Mouse (Mus musculus) neural tube, embryonic 11.5 days (tissue): Measurements from ENCODE around the gene Asic1. TPM values are rescaled to one million over a fixed set of nuclear protein-coding genes. Genes with fewer than 3 reads are reported as not detected.
A peak's percentile ranks its signal among the peaks of the same experiment; 100 is the strongest.

Experiments
- ATAC-seq: fragments of 200-750 bp; cut with Nextera tagmentation; 2 replicates; pipeline ENCODE4 v1.8.0; 2017; ENCODE audit warnings: moderate number of reproducible peaks, mild to moderate bottlenecking, moderate TSS enrichment, moderate library complexity; ENCODE audit not compliant: insufficient read depth, low FRiP score, low TSS enrichment
- DNase-seq: peaks from one replicate; pipeline ENCODE4 v3.0.0-alpha.2; 2015; ENCODE audit warnings: low spot score
- H3K27ac ChIP-seq: fragments of 300-500 bp; sonication (generic); 2 replicates; pipeline ENCODE4 v1.5.1; 2014; ENCODE audit warnings: low read depth, mild to moderate bottlenecking, low read length
- H3K27me3 ChIP-seq: fragments of 300-500 bp; sonication (generic); 2 replicates; pipeline ENCODE4 v1.6.1; 2014; ENCODE audit warnings: mild to moderate bottlenecking, low read length, mixed read lengths; ENCODE audit not compliant: control insufficient read depth, insufficient read depth
- H3K36me3 ChIP-seq: fragments of 300-500 bp; sonication (generic); 2 replicates; pipeline ENCODE4 v1.6.1; 2014; ENCODE audit warnings: mild to moderate bottlenecking, low read length, moderate library complexity, mixed read lengths; ENCODE audit not compliant: control insufficient read depth, insufficient read depth
- H3K4me1 ChIP-seq: fragments of 300-500 bp; sonication (generic); 2 replicates; pipeline ENCODE4 v1.6.1; 2014; ENCODE audit warnings: low read length, mixed read lengths; ENCODE audit not compliant: control insufficient read depth, insufficient read depth
- H3K4me2 ChIP-seq: fragments of 300-500 bp; sonication (generic); 2 replicates; pipeline ENCODE4 v1.6.1; 2014; ENCODE audit warnings: low read depth, mild to moderate bottlenecking, moderate library complexity
- H3K4me3 ChIP-seq: fragments of 300-500 bp; sonication (generic); 2 replicates; pipeline ENCODE4 v1.5.1; 2014; ENCODE audit warnings: low read depth, low read length
- H3K9ac ChIP-seq: fragments of 300-500 bp; sonication (generic); 2 replicates; pipeline ENCODE4 v1.6.1; 2014; ENCODE audit warnings: mild to moderate bottlenecking, low read length
- H3K9me3 ChIP-seq: fragments of 300-500 bp; sonication (generic); 2 replicates; pipeline ENCODE4 v1.6.1; 2016; ENCODE audit warnings: low read length; ENCODE audit not compliant: control insufficient read depth
- WGBS: fragments of 180-500 bp; shearing (Covaris S2); extraction: QIAGEN DNeasy Blood & Tissue Kit; methylation state at CpG from one replicate; pipeline ENCODE4 v1.1.7; 2014; 5-methylcytosine and 5-hydroxymethylcytosine counted together
- polyA plus RNA-seq: library from polyadenylated mRNA; unstranded; fragments of >200 nt; fragmentation: Nextera tagmentation; extraction: Ambion mirVana; gene quantifications from 2 replicates; pipeline ENCODE4 v1.2.1, GENCODE M21; 2014

Gene Asic1
- polyA plus RNA-seq, 1 experiment from 2014 or later: 15.1 TPM

GRCm38 (mm10) chr15:99701999-99702900 is 32.1 kb downstream of the Asic1 start, which contains the start of gene Smarcd1:
Gene Smarcd1 (plus strand): TSS chr15:99702129.
- Histone ChIP-seq H3K27ac (peak within 1 kb of the TSS; percentile 96), H3K4me2 (peak within 1 kb of the TSS; percentile 63), H3K9me3 (no peaks in the 10 kb centered on the region), H3K9ac (peak within 1 kb of the TSS; percentile 99), H3K36me3 (peaks cover 12% of the 10 kb centered on the region), H3K4me3 (peak within 1 kb of the TSS; percentile 85), H3K27me3 (no peaks in the 10 kb centered on the region), H3K4me1 (peaks cover 18% of the 10 kb centered on the region)
- DNase-seq (peak; percentile 97), ATAC-seq (peak; percentile 88)
- under 1% methylated on average over 60 of the region's 71 CpGs for WGBS

DNA sequence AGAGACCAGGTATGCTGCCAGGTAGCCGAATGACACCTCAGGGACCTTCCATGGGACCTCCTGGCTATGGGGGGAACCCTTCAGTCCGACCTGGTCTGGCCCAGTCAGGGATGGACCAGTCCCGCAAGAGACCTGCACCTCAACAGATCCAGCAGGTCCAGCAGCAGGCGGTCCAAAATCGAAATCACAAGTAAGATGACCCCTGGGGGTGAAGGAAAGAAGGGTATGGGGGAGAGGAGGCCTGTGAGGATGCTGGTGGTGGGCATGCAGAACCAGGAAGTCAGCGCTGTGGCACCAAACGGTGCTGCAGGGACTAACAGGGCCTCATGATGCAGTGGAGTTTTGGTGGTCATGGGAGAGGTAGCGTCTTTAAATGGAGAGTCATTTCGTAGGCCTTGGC is 32.9 kb downstream of the Asic1 start:
- WGBS: 64% methylated on average over 9 of the region's 9 CpGs
- H3K27me3 ChIP-seq: no peaks in the 10 kb centered on the region
- peak overlapping the region; percentile 63 for H3K4me2 ChIP-seq
- H3K9ac ChIP-seq: peak overlapping the region; percentile 99
- peaks cover 18% of the 10 kb centered on the region for H3K4me1 ChIP-seq
- DNase-seq (no peak), ATAC-seq (no peak)
- peak overlapping the region; percentile 85 for H3K4me3 ChIP-seq
- H3K36me3 ChIP-seq: peaks cover 19% of the 10 kb centered on the region
- H3K27ac ChIP-seq: peak overlapping the region; percentile 96; the same call in 1 of the 2 replicates
- H3K9me3 ChIP-seq: no peaks in the 10 kb centered on the region

- H3K4me3 ChIP-seq: peak overlapping the region; percentile 85
- 65% methylated on average over 5 of the region's 5 CpGs for WGBS
- H3K4me1 ChIP-seq: peaks cover 18% of the 10 kb centered on the region
- H3K27me3 ChIP-seq: no peaks in the 10 kb centered on the region
- peaks cover 21% of the 10 kb centered on the region for H3K36me3 ChIP-seq
- H3K9me3 ChIP-seq: no peaks in the 10 kb centered on the region
- H3K27ac ChIP-seq: peak overlapping the region; percentile 91
- H3K4me2 ChIP-seq: peak overlapping the region; percentile 63
- peak overlapping the region; percentile 99 for H3K9ac ChIP-seq
- DNase-seq (no peak), ATAC-seq (no peak)
Measured at GRCm38 (mm10) chr15:99703676-99704040, 33.5 kb downstream of the Asic1 start.

DNA sequence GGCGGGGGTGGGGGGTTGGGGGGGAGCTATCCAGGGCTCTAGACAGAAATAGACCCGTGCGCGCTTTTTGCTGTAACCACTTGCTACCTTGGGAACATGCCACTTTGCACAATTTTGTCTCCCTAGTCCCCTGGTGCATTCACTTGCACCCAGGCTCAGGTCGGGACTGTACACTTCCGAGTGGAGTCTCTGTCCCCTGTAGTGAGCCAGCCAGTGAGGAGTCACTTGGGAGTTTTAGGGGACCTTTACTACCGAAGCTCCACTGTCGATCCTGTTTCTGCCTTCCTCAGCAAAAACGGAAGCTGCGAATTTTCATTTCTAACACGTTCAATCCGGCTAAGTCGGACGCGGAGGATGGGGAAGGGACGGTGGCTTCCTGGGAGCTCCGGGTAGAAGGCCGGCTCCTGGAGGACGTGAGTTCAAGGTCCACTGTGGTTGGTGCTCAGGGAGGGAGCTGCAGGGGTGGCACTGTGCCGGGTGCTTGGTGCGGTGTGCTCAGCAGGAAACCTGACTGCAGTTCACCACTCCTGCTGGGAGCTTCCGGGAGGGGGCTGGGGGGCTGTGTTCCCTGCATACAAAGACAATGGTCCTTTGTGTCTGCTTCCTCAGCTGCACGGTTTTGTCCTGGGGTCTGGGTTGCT is 34.0 kb downstream of the Asic1 start:
- H3K4me2 ChIP-seq: peak overlapping the region; percentile 63
- peaks cover 26% of the 10 kb centered on the region for H3K36me3 ChIP-seq
- ATAC-seq (no peak), DNase-seq (peak; percentile 53)
- H3K4me1 ChIP-seq: peaks cover 18% of the 10 kb centered on the region
- H3K9me3 ChIP-seq: no peaks in the 10 kb centered on the region
- WGBS: 33% methylated on average over 23 of the region's 23 CpGs
- H3K27me3 ChIP-seq: no peaks in the 10 kb centered on the region
- peak overlapping the region; percentile 85 for H3K4me3 ChIP-seq
- peak overlapping the region; percentile 91 for H3K27ac ChIP-seq
- H3K9ac ChIP-seq: peak overlapping the region; percentile 99

DNA sequence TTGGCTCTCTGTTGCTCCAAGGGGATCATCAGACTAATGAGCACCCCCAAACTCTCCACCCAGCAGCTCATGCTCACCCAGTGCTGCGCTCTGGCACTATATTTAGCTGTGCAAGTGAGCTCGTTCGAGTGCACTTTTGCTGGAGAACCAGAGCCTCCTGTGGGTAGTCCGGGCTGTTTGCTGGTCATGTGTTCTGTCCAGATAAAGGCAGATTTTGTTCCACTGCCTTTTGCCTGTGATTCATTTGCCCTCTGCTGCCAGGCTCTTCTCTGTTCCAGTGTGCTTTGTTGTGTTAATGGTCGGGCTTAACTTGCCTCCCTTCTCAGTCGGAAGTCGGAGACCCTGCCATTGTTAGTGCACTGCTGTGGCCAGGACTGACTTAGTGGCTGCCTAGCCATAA is 34.7 kb downstream of the Asic1 start:
- H3K4me3 ChIP-seq: peak overlapping the region; percentile 85
- no peaks in the 10 kb centered on the region for H3K27me3 ChIP-seq
- 35% methylated on average over 7 of the region's 7 CpGs for WGBS
- peaks cover 18% of the 10 kb centered on the region for H3K4me1 ChIP-seq
- peak overlapping the region; percentile 99 for H3K9ac ChIP-seq
- H3K4me2 ChIP-seq: peak overlapping the region; percentile 63
- peak overlapping the region; percentile 91 for H3K27ac ChIP-seq
- ATAC-seq (peak; percentile 45; the same call in 1 of the 2 replicates), DNase-seq (peak; percentile 57)
- H3K9me3 ChIP-seq: no peaks in the 10 kb centered on the region
- H3K36me3 ChIP-seq: peaks cover 31% of the 10 kb centered on the region

GRCm38 (mm10) chr15:99705440-99706048 is 35.4 kb downstream of the Asic1 start, which contains the start of gene Gm17349:
Gene Gm17349 (minus strand): TSS chr15:99705490.
- Histone ChIP-seq H3K4me2 (peak within 1 kb of the TSS; percentile 63), H3K27ac (peak within 1 kb of the TSS; percentile 91), H3K4me1 (peaks cover 18% of the 10 kb centered on the region), H3K9ac (peak within 1 kb of the TSS; percentile 99), H3K9me3 (no peaks in the 10 kb centered on the region), H3K27me3 (no peaks in the 10 kb centered on the region), H3K36me3 (peaks cover 37% of the 10 kb centered on the region), H3K4me3 (peak within 1 kb of the TSS; percentile 85)
- 70% methylated on average over 11 of the region's 11 CpGs for WGBS
- no peak for ATAC-seq
- peak; percentile 70 for DNase-seq

DNA sequence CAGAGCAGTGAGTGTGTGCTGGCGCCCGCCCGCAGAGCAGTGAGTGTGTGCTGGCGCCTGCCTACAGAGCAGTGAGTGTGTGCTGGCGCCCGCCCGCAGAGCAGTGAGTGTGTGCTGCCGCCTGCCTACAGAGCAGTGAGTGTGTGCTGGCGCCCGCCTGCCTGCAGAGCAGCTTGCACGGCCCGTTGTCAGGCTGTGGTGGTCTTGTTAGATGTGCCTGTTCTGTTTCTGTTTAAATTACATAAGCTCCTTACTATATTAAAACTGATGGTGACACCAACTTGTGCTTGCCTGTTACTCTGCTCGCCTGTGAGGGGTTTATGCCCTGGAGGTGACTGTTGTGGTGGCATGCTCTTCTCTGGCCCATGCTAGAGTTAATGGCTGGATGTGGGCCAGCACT is 38.0 kb downstream of the Asic1 start:
- ATAC-seq: no peak

DNA sequence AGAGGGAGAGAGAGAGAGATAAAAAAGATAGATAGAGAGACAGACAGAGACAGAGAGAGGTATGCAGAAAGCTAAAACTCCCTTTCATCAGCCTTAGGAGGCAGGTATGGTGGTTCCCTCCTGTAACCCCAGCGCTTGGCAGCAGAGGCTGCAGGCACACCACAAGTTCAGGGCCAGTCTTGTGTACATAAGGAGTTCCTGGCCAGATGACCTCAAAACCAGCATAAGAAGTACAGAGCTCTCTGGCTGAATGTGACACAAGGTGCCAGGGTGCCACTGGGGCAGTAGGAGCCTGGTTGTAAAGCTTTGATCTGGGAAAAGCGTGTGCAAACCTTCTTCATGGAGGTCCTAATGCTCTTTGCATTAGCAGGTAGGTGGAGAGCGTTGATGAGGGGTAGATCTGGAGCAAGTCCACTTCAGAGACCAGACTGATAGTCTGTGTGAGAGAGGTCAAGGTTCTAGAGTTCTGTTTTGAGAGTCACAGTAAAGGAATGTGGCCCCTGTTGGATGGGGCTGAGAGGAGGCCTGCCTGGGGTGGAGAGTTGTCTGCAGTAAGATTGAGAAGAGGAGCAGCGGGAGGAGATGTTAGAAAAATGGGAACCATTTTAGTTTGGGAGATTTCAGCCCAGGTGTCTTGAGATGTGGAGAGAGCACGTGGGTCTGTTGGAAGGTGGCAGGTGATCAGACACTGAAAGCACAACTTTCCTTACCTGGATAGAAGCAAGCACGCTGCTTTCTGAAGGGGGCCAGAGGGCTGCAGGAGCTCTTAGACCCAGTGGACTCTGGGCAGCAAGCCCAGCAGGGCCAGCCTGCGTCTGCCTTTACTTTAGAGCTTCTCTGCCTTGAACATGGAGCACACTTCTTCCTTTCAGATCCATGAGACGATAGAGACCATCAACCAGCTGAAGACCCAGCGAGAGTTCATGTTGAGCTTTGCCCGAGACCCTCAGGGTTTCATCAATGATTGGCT is 40.3 kb downstream of the Asic1 start:
- Histone ChIP-seq H3K36me3 (peaks cover 58% of the 10 kb centered on the region), H3K9me3 (no peaks in the 10 kb centered on the region), H3K4me1 (no peaks in the 10 kb centered on the region), H3K4me2 (no peak overlapping the region), H3K4me3 (no peak overlapping the region), H3K9ac (no peak overlapping the region), H3K27ac (no peak overlapping the region), H3K27me3 (no peaks in the 10 kb centered on the region)
- no peak for ATAC-seq
- WGBS: 94% methylated on average over 10 of the region's 10 CpGs
- no peak for DNase-seq

More for the DNA sequence above, 38.0 kb downstream of the Asic1 start:
- H3K9ac ChIP-seq: no peak overlapping the region
- H3K9me3 ChIP-seq: no peaks in the 10 kb centered on the region
- H3K36me3 ChIP-seq: peaks cover 54% of the 10 kb centered on the region
- WGBS: 94% methylated on average over 13 of the region's 13 CpGs
- DNase-seq: no peak
- H3K4me2 ChIP-seq: no peak overlapping the region
- peaks cover 14% of the 10 kb centered on the region for H3K4me1 ChIP-seq
- H3K4me3 ChIP-seq: no peak overlapping the region
- no peaks in the 10 kb centered on the region for H3K27me3 ChIP-seq
- H3K27ac ChIP-seq: no peak overlapping the region
